Mouse (Mus musculus) lung, postnatal 0 days (tissue): ENCODE results near the gene Bik. TPM values are rescaled to one million over a fixed set of nuclear protein-coding genes. Genes with fewer than 3 reads are reported as not detected.

ENCODE experiments used
- ATAC-seq: fragments of 200-750 bp; cut with Nextera tagmentation; 2 replicates; pipeline ENCODE4 v1.8.0; 2017; ENCODE audit warnings: moderate library complexity
- DNase-seq: peaks from one replicate; pipeline ENCODE4 v3.0.0-alpha.2; 2016; ENCODE audit warnings: low spot score
- H3K27ac ChIP-seq: fragments of 300-500 bp; sonication (generic); 2 replicates; pipeline ENCODE4 v1.5.1; 2014; ENCODE audit warnings: antibody characterized with exemption, mild to moderate bottlenecking, low read length, mixed read lengths
- H3K27me3 ChIP-seq: fragments of 300-500 bp; sonication (generic); replicated peaks from 2 replicates; pipeline ENCODE4 v1.6.1; 2014; ENCODE audit warnings: low read length, mixed read lengths; ENCODE audit not compliant: insufficient read depth
- H3K36me3 ChIP-seq: fragments of 300-500 bp; sonication (generic); 2 replicates; pipeline ENCODE4 v1.6.1; 2014; ENCODE audit warnings: low read length, mixed read lengths; ENCODE audit not compliant: insufficient read depth
- H3K4me1 ChIP-seq: fragments of 300-500 bp; sonication (generic); 2 replicates; pipeline ENCODE4 v1.6.1; 2014; ENCODE audit warnings: antibody characterized with exemption, low read depth, low read length, mixed read lengths; ENCODE audit not compliant: insufficient read depth
- H3K4me2 ChIP-seq: fragments of 300-500 bp; sonication (generic); replicated peaks from 2 replicates; pipeline ENCODE4 v1.6.1; 2014; ENCODE audit warnings: low read depth, mild to moderate bottlenecking, low read length, moderate library complexity, mixed read lengths
- H3K4me3 ChIP-seq: fragments of 300-500 bp; sonication (generic); 2 replicates; pipeline ENCODE4 v1.5.1; 2014; ENCODE audit warnings: low read depth, low read length
- H3K9ac ChIP-seq: fragments of 300-500 bp; sonication (generic); replicated peaks from 2 replicates; pipeline ENCODE4 v1.6.1; 2014; ENCODE audit warnings: low read depth, mild to moderate bottlenecking
- H3K9me3 ChIP-seq: fragments of 300-500 bp; sonication (generic); 2 replicates; pipeline ENCODE4 v1.6.1; 2016; ENCODE audit warnings: low read length, mixed read lengths
- CTCF ChIP-seq: IDR thresholded peaks from 2 replicates; pipeline ENCODE4 v1.5.1; 2016; ENCODE audit warnings: antibody characterized with exemption, mild to moderate bottlenecking
- EP300 ChIP-seq: IDR thresholded peaks from 2 replicates; pipeline ENCODE4 v1.6.1; 2016; ENCODE audit warnings: antibody characterized with exemption, mild to moderate bottlenecking, control low read depth
- WGBS: fragments of 180-500 bp; shearing (Covaris S2); extraction: QIAGEN DNeasy Blood & Tissue Kit; methylation state at CpG from one replicate; pipeline ENCODE4 v1.1.7; 2014; 5-methylcytosine and 5-hydroxymethylcytosine counted together
- microRNA-seq: library from miRNA; unstranded; fragments of <30 nt; microRNA quantifications from one replicate; pipeline ENCODE4, GENCODE M21; 2016
- polyA plus RNA-seq: library from polyadenylated mRNA; unstranded; fragments of >200 nt; fragmentation: Nextera tagmentation; extraction: Ambion mirVana; gene quantifications from 2 replicates; pipeline ENCODE4 v1.2.1, GENCODE M21; 2015

Bik gene
- polyA plus RNA-seq, 1 experiment from 2014 or later, result 33.8 TPM

DNA sequence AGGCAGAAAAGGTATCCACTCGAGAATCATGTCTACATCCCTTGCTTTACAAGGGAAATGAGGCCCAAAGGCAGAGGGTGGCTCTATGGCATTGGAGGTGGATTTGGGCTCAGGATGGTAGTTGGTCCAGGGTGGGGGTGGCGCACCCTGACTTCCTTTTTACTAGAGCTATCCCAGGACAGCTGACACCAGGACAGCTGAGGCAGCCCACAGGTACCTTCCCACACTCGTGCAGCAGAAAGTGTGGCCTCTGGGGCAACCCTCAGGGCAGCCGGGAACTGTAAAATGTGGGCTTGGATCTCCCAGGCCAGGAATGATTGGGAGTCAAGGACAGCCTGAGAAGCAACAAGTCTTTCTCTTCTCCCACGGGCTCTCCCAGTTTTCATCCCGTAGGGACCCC lies 65.1 kb downstream of the Bik start:
- H3K27me3 ChIP-seq, result no peaks in the 10 kb centered on the region
- peaks cover 1% of the 10 kb centered on the region; the same call in 1 of the 2 replicates for H3K36me3 ChIP-seq
- no peaks in the 10 kb centered on the region for H3K9me3 ChIP-seq
- H3K4me1 ChIP-seq, result peaks cover 11% of the 10 kb centered on the region; the same call in 1 of the 2 replicates
- 89% methylated on average over 6 of the region's 6 CpGs for WGBS
- TF ChIP-seq EP300, result no peak
- no peak for TF ChIP-seq CTCF
- no peak overlapping the region for H3K4me3 ChIP-seq
- H3K4me2 ChIP-seq, result no peak overlapping the region
- H3K9ac ChIP-seq, result no peak overlapping the region
- ATAC-seq, result no peak
- DNase-seq, result no peak
- H3K27ac ChIP-seq, result no peak overlapping the region

DNA sequence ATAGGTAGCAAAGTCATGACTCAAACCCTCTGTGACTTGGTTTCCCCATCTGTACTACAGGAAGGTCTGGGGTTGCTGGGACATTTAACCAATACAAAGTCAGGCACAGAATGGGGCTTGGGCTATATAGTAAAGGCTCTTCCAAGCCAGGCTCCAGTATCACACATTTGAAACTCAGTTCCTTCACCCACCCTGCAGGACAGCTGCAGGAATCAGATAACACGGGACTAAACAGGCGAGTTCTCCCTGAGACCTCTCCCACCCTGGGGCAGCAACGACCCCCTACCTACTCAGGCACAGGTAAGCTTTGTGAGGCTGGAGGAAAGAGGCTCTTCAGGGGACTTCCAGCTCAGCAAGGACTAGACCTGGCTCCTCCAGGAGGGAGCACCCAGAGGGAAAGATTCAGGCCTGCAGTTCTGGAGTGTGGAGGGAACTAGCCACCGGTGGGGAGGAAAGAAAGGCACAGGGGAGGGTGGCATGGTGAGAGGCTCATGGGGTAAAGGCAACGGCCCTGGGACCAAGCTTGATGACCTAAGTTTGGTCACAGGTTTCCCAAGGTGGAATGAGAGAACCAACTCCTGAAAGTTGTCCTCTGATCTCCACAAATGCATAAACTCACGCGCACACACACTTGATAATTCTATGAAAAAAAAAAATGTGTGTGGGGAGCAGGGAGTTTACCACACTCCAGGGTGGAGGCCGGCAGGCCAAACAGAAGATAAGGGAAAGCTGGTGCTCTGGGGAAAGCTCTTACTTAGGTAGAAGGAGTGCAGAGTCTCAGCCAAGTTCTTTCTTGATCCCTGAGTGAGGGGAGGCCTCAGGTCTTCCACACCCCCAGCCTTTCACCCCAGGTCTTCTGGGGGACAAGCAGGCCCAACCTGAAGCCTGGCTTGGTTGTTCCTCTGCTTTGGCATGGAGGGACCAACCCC lies 65.9 kb downstream of the Bik start:
- peak overlapping the region; percentile 40; the same call in 1 of the 2 replicates for H3K27ac ChIP-seq
- ATAC-seq (no peak), DNase-seq (peak; percentile 23)
- no peak overlapping the region for H3K9ac ChIP-seq
- H3K9me3 ChIP-seq, result no peaks in the 10 kb centered on the region
- no peak overlapping the region for H3K4me2 ChIP-seq
- peaks cover 11% of the 10 kb centered on the region; the same call in 1 of the 2 replicates for H3K4me1 ChIP-seq
- no peaks in the 10 kb centered on the region for H3K36me3 ChIP-seq
- no peak for TF ChIP-seq CTCF
- no peak for TF ChIP-seq EP300
- no peak overlapping the region for H3K4me3 ChIP-seq
- H3K27me3 ChIP-seq, result no peaks in the 10 kb centered on the region
- WGBS, result 53% methylated on average over 8 of the region's 8 CpGs

DNA sequence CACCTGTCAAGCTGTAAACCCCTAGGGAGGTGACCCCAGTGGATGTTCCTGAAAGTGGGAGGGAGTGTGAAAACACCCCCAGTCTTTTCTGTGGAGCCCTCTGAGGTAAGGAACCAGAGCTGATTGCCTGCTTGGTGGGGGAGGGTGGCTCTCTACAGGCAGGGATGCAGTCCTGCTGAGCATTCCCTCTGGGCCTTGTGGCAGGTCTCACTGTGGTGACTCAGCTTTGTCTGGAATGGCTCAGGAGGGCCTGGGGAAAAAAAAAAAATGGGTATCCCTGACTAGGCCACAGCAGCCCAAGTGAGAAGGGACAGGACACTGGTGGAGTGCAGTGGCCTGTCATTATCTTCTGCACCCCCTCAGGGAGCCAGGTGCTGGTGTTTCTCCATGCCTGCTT lies 66.5 kb downstream of the Bik start:
- Histone ChIP-seq H3K4me2 (no peak overlapping the region), H3K4me3 (no peak overlapping the region), H3K27ac (peak overlapping the region; percentile 40; the same call in 1 of the 2 replicates), H3K36me3 (no peaks in the 10 kb centered on the region), H3K9me3 (no peaks in the 10 kb centered on the region), H3K9ac (no peak overlapping the region), H3K4me1 (peaks cover 11% of the 10 kb centered on the region; the same call in 1 of the 2 replicates), H3K27me3 (no peaks in the 10 kb centered on the region)
- no peak for ATAC-seq
- no peak for TF ChIP-seq EP300
- DNase-seq, result peak; percentile 22

DNA sequence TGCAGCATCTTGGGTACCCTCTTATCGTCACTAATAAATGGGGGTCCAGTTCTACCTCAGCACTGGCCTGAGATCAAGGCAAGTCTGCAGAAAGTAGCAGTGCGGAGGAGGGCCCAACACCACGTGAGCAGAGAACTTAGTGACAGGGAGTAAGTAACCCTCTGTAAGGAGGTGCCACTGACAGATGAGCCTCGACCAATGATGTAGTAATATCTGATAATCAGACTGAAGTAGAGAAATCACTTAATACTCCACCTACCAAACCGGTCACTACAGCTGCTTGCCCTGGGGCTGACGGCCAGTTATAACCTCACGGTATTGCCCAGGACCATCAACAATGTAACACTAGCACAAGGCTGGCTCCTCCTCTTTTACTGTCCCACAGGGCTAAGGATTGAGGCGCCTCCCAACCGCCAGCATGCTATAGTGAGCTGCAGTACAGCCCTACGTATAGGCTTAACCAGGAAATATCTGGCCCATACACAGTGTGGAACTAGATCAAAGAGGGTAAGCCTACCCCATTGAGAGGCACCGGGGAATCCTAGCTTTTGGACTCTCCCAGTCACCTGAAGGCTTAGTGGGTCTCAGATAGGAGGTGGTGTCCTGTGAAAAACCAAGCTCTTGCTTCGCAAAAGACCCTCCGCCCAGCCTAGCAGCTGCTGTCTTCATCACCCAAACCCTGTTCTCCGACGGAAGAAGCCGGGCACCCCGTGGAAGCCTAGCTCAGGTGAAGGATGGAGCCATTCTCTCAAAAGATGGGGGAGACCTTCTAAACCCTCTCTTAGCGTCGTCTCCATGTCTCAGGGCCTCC lies 67.2 kb downstream of the Bik start:
- Histone ChIP-seq H3K4me3 (peak overlapping the region; percentile 58), H3K36me3 (no peaks in the 10 kb centered on the region), H3K27me3 (no peaks in the 10 kb centered on the region), H3K4me2 (peak overlapping the region; percentile 82), H3K9ac (peak overlapping the region; percentile 55; the same call in 1 of the 2 replicates), H3K27ac (no peak overlapping the region), H3K4me1 (peaks cover 11% of the 10 kb centered on the region; the same call in 1 of the 2 replicates), H3K9me3 (no peaks in the 10 kb centered on the region)
- DNase-seq, result peak; percentile 28
- peak; percentile 16; the same call in 1 of the 2 replicates for ATAC-seq
- TF ChIP-seq EP300, result no peak
- TF ChIP-seq CTCF, result no peak
- 11% methylated on average over 19 of the region's 19 CpGs for WGBS

Small RNAs within 50 kb of the gene (microRNA-seq; reads per million reads assigned to microRNA genes)
- gene Gm24575, result not detected

Other genes with a start within 250 kb of the Bik start
- 41.1 and 44.2 TPM in 2 replicates for gene Arfgap3, start 176.6 kb upstream of the Bik start, polyA plus RNA-seq
- gene Pacsin2, start 62.3 kb upstream of the Bik start, polyA plus RNA-seq, result 46.7 and 51.7 TPM in 2 replicates
- 13.8 and 13.9 TPM in 2 replicates for gene Ttll1, start 16.0 kb upstream of the Bik start, polyA plus RNA-seq
- gene Tspo, start 36.7 kb downstream of the Bik start, polyA plus RNA-seq, result 343 and 439 TPM in 2 replicates
- gene Mcat, start 36.9 kb downstream of the Bik start, polyA plus RNA-seq, result 22.8 and 24.7 TPM in 2 replicates
- 12.3 TPM in 2 replicates for gene Ttll12, start 68.3 kb downstream of the Bik start, polyA plus RNA-seq
- 1.6 and 1.9 TPM in 2 replicates for gene Scube1, start 198.2 kb downstream of the Bik start, polyA plus RNA-seq